Mouse (Mus musculus) cortical plate, adult 2 months (tissue): Measurements from ENCODE around the gene Faf1. TPM values are rescaled to one million over a fixed set of nuclear protein-coding genes. Genes with fewer than 3 reads are reported as not detected.

ENCODE experiments used
- H3K27ac ChIP-seq: fragments of 200-500 bp; 2 replicates; pipeline ENCODE4 v1.5.1; 2012; ENCODE audit warnings: low read length, control low read depth, inconsistent platforms; ENCODE audit not compliant: insufficient read depth
- H3K4me1 ChIP-seq: fragments of 200-500 bp; 2 replicates; pipeline ENCODE4 v1.6.1; 2011; ENCODE audit warnings: low read length; ENCODE audit not compliant: control insufficient read depth, insufficient read depth
- H3K4me3 ChIP-seq: fragments of 200-500 bp; 2 replicates; pipeline ENCODE4 v1.5.1; 2011; ENCODE audit warnings: mild to moderate bottlenecking, low read length, control low read depth; ENCODE audit not compliant: insufficient read depth
- CTCF ChIP-seq: fragments of 200-500 bp; IDR thresholded peaks from 2 replicates; pipeline ENCODE4 v1.5.1; 2011; ENCODE audit warnings: mild to moderate bottlenecking, control low read depth, low read length; ENCODE audit not compliant: insufficient read depth; ENCODE audit errors: extremely low read depth
- POLR2A ChIP-seq: fragments of 200-500 bp; IDR thresholded peaks from 2 replicates; pipeline ENCODE4 v1.6.1; 2011; ENCODE audit warnings: mild to moderate bottlenecking, low read length, control low read depth; ENCODE audit not compliant: insufficient read depth; ENCODE audit errors: extremely low read depth
- polyA plus RNA-seq: library from polyadenylated mRNA; depleted of rRNA; stranded (reverse); fragments of >200 nt; gene quantifications from 2 replicates; pipeline ENCODE4 v1.2.3, GENCODE M21; 2012

Gene Faf1
- polyA plus RNA-seq, 1 experiment: 17.9 TPM

DNA sequence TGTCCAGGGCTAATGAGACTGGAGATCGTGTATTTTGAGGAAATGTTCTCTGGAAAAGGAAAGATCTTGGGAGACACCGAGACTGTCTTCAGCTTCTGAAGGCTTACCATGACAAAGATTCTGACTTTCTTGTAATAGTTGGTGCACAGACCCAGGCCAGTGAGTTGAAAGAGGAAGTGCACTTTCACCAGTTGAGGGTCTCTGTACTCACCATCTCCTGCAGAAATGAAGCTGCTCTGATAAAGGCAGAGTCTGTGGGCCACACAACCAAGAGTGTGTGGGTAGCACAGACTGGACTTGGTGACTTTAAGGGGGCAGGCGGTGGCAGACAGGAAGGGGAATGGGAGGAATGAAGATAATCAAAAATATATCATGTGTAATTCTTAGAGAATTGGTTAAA, 260.2 kb downstream of the Faf1 start:
- TF ChIP-seq CTCF (no peak), POLR2A (no peak)
- no peaks in the 10 kb centered on the region for H3K4me1 ChIP-seq
- H3K27ac ChIP-seq: no peak overlapping the region
- H3K4me3 ChIP-seq: no peak overlapping the region

DNA sequence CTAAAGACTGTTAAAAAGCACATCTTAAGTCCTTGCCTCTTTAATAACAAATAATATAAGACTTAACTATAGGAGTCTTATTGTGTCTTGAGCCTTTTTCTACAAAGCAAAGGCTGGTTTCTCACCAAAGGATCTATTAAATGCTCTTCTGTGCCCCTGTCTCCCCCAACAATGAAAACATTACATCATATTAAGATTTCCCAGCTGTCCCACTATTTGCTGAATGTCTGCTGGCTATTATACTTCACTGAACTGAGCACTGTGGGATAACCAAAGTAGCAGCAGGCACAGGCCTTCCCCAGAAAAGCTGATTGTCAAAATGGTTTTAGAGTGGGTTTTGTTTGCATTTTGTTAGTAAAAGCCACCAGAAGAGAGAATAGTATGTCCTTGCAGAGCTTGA, 262.9 kb downstream of the Faf1 start:
- no peak for TF ChIP-seq CTCF
- TF ChIP-seq POLR2A: no peak
- H3K4me3 ChIP-seq: no peak overlapping the region
- H3K27ac ChIP-seq: no peak overlapping the region

DNA sequence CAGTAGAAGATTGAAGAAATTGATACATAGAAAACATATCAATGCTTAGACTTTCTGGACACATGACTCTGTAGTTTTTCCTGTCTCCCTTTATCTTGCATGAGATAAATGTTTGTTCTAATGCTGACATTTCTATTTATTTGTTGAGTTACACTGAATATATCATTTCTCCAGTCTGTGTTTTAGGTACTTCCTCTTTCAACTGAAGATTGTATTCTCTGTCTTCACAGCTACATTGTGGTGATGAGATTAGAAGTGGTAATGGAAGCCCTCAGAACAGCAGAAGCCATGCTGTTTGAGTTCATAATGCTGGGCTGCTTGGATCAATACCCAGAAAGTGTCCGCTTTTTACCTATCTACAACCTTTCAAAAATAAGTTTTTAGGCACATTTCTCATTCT, 269.2 kb downstream of the Faf1 start:
- TF ChIP-seq CTCF (no peak), POLR2A (no peak)

More for the DNA sequence above, 262.9 kb downstream of the Faf1 start:
- H3K4me1 ChIP-seq: no peaks in the 10 kb centered on the region

DNA sequence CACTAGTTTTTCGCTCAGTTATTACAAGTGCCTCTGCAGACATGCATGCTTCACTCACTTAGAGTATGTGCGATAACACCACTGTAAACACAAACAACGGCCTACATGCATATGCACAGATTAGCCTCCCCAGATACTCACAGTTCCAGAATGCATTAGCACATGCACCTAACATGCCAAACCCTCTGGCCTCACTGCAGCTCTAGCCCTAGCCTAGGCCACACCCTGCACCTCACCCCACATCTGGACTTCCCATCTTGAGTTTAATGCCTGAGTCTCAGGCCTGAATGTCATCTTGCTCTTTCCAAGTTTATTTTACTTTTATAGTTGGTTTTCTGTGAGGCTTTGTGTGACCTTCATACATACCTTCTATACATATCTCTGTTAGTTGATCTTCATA, 272.9 kb downstream of the Faf1 start:
- H3K4me1 ChIP-seq: no peaks in the 10 kb centered on the region

More for the DNA sequence above, 269.2 kb downstream of the Faf1 start:
- Histone ChIP-seq H3K4me1 (no peaks in the 10 kb centered on the region), H3K4me3 (no peak overlapping the region), H3K27ac (no peak overlapping the region)

DNA sequence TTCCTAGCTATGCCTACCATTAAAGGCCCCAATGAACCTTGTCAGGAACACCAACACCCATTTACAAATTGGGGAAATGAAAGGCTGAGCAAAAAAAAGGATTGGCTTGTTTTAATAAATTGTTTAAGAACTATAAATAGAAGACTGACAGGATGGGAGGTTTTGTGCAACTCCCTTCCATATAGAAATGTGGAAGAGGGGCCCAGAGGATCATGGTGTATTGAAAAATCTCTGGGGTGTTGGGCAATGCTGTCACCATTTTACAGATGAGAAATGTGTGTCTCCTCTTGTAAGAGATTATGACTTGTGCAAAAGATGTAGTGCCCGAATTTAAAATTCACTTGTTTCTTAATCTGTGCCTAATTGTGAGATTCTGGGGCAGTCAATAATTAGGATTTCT, 277.1 kb downstream of the Faf1 start:
- no peak for TF ChIP-seq POLR2A
- Histone ChIP-seq H3K4me3 (no peak overlapping the region), H3K27ac (no peak overlapping the region), H3K4me1 (no peaks in the 10 kb centered on the region)

More for the DNA sequence above, 272.9 kb downstream of the Faf1 start:
- no peak overlapping the region for H3K27ac ChIP-seq
- TF ChIP-seq POLR2A: no peak
- TF ChIP-seq CTCF: no peak
- H3K4me3 ChIP-seq: no peak overlapping the region

DNA sequence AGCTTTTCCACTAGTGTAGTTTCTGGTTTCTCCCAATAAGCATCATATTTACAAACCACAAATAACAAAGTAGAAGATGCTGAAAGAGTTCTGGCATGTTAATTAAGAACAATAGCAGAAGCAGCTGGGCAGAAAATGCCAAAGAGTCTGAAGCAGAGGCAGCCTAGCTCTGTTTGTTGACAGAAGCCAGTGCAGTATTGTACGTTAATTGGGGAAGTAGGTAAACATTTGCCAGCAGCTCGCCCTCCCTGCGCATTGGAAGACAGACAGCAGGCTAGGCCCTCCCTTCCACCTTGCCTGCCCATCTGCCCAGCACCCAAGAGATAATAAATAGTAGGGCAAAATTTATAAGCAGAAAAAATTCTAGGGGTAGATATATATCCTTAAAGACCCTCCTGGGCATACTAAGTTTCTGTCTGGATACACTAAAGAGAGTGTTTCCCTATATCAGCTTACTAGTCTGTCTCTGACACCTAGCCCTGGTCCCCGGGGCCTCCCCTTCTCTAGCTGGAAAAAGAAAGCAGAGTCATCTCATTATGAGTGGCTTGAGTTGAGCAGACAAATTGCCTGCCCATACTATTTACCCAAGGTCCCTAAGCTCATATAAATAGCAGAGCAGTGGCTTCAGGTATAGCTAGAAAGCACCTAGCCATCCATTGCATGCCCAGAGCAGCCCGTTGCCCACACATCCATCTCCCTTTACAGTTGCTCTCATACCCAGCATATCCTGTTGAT, 284.0 kb downstream of the Faf1 start:
- no peak for TF ChIP-seq POLR2A
- TF ChIP-seq CTCF: no peak
- no peaks in the 10 kb centered on the region for H3K4me1 ChIP-seq
- H3K27ac ChIP-seq: no peak overlapping the region
- H3K4me3 ChIP-seq: no peak overlapping the region

DNA sequence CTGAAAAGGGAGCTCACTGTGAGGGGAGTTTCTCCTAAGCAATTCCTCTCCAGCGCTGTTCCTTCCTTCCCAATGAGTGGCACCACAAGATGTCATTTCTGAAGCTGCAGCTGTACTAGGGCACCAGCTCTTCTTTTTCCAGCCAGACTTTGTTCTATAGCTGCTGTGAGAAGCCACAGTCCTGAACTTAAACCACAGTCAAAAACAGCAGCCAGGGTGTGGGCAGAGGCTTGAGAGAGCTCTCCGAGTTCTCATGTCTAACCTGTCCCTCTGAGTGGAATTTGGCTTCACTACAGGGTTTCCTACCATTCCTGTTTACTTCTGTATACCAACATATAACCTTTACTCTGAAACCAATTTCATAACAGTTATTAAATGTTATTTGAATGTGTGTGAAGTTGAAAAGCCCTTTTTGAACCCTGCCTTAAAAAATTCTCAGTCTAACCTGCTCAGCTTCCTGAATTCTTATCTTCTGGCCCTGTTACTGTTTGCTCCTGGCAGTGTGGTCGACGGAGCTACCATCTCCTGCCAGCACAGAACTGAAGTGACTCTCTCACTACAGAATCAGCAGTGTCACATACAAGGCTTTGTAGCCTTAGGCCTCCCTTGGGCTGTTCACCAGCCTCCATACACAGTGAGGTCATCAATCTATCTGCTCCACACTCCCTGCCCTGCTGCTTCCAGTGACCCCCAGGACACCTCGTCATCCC, 287.3 kb downstream of the Faf1 start:
- H3K4me1 ChIP-seq: no peaks in the 10 kb centered on the region
- no peak overlapping the region for H3K27ac ChIP-seq
- H3K4me3 ChIP-seq: no peak overlapping the region
- TF ChIP-seq POLR2A: no peak
- TF ChIP-seq CTCF: no peak

DNA sequence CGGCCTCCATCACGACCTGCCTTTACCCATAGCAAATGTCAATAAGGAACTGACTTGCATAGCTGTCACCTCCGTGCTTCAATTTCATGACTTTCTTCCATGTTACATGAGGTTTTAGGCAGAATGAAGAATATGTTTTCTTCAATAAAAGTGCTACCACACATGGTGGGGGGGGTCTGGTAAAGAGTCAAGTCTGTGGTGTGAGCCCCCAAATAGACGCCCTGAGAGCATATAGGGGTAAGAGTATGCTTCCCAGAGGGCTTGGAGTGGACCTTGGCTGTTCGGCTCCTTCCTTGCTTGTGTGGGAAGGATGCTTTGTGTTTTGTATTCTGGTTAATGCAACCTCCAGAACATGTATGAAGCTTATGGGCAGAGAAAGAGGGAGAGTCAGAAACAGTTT, 293.2 kb downstream of the Faf1 start:
- Histone ChIP-seq H3K27ac (no peak overlapping the region), H3K4me3 (no peak overlapping the region), H3K4me1 (no peaks in the 10 kb centered on the region)
- TF ChIP-seq CTCF (no peak), POLR2A (no peak)

DNA sequence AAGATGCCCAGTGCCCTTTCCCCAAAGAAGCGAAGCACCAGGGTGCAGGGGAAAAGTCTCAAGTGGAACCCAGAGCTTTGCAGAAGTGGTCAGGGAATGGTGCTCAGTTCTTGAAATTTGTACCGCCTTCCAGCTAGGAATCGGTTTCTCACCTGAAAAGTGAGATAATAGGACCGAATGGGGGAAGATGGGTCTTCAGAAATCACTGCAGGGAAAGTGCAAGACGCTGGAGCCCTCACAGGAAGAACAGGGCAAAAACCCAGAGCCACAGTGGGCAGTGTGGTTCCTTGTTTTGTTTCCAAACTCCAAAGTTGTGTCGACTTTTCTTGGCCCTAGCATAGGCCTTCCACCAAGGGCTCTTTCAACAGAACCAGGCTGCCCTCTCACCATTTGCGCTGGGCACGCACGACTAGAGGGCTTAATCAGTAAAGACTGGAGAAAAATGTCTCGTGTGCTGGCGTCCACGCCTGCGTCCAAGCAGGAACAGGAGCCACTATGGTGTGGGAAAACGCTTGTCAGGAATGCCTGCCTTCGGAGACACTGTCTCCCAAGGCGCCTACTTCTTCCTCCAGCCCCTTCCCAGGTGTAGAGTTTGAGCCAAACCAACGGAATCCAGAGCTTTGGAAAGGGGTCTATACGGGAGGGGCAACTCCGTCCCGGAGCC, 297.7 kb downstream of the Faf1 start:
- Histone ChIP-seq H3K4me1 (no peaks in the 10 kb centered on the region), H3K27ac (no peak overlapping the region), H3K4me3 (no peak overlapping the region)
- TF ChIP-seq CTCF: no peak
- TF ChIP-seq POLR2A: no peak

DNA sequence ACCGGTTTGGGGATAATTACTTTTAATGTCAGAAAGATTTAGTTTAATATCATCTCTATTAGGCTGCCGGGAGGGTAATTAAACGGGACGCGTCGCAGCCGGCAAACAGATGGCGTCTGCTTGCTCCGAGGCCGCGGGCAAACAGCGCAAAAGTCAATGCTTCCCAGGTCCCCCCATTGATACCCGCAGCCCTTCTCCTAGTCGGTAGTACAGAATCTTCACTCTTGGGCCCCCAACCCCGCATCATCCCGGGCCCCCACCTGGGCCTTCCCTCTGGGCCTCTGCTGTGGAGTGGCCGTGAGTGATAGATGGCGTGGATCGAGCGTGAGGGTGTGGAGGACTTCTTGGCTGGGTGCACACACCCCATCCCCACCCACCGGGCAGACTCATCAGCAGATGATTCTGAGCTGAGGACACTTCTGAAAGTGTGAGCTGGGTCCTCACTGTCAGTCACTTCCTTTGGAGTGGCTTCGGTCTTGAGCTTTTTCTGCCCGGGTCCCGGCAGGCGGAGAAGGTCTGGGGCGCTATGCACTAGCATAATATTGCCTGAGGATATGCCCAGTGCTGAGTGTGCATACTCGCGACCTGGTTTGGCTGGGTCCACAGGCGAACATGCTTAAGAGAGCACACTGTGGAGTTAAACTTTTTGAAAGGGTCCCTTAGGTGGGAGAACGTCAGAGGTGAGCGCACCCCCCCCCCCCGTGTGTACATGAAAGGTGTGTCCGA, 298.4 kb downstream of the Faf1 start:
- Histone ChIP-seq H3K4me1 (no peaks in the 10 kb centered on the region), H3K4me3 (no peak overlapping the region), H3K27ac (no peak overlapping the region)
- TF ChIP-seq POLR2A (no peak), CTCF (no peak)
